Mouse (Mus musculus): ENCODE results near the gene Atoh8.

Atoh8 gene

DNA sequence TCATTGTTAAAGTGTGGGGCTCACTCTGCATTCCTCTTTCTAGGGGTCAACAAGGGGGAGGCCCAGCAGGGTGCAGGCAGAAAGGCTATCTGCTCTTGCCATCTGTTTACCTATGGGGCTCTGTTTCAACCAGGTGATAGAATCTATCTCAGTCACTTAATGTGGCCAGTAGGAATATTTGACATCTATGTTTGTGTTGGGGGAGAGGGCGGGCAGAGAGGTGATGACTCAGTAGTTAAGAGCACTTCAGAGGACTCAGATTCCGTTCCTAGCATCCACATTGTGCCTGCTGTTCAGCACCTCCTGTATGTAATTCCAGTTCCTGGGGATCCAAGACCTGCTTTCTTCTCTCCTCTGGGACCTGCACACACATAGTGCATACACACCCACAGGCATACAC lies 4.7 kb upstream of the Atoh8 start:
- peaks cover 33% of the 10 kb centered on the region for H3K4me1 ChIP-seq (replicated peaks; ENCODE audit: low read depth, low read length)
- TF ChIP-seq NANOG (IDR thresholded peaks at IDR 0.05; ENCODE audit: borderline replicate concordance, low read length) (no peak), POU5F1 (IDR thresholded peaks at IDR 0.05; ENCODE audit: borderline replicate concordance, low read length) (no peak), CTCF (conservative IDR thresholded peaks at IDR 0.05; ENCODE audit: low read length) (no peak)
- no peaks in the 10 kb centered on the region for H3K9me3 ChIP-seq (ENCODE audit: low read length)
- H3K4me3 ChIP-seq (replicated peaks; ENCODE audit: low read length), result no peak overlapping the region
- H3K27me3 ChIP-seq (ENCODE audit: insufficient read depth, low read length), result peaks cover 87% of the 10 kb centered on the region
- H3K36me3 ChIP-seq (ENCODE audit: insufficient read depth, low read length), result no peaks in the 10 kb centered on the region

GRCm38 (mm10) chr6:72237035-72237434 lies 1.7 kb upstream of the Atoh8 start:
- Histone ChIP-seq H3K27me3 (ENCODE audit: insufficient read depth, low read length) (peaks cover 93% of the 10 kb centered on the region), H3K9me3 (ENCODE audit: low read length) (no peaks in the 10 kb centered on the region), H3K4me3 (replicated peaks; ENCODE audit: low read length) (no peak overlapping the region), H3K36me3 (ENCODE audit: insufficient read depth, low read length) (no peaks in the 10 kb centered on the region), H3K4me1 (replicated peaks; ENCODE audit: low read depth, low read length) (peaks cover 33% of the 10 kb centered on the region)
- peak; percentile 83 for TF ChIP-seq CTCF (conservative IDR thresholded peaks at IDR 0.05; ENCODE audit: low read length)
- TF ChIP-seq POU5F1 (IDR thresholded peaks at IDR 0.05; ENCODE audit: borderline replicate concordance, low read length), result no peak
- TF ChIP-seq NANOG (IDR thresholded peaks at IDR 0.05; ENCODE audit: borderline replicate concordance, low read length), result no peak

DNA sequence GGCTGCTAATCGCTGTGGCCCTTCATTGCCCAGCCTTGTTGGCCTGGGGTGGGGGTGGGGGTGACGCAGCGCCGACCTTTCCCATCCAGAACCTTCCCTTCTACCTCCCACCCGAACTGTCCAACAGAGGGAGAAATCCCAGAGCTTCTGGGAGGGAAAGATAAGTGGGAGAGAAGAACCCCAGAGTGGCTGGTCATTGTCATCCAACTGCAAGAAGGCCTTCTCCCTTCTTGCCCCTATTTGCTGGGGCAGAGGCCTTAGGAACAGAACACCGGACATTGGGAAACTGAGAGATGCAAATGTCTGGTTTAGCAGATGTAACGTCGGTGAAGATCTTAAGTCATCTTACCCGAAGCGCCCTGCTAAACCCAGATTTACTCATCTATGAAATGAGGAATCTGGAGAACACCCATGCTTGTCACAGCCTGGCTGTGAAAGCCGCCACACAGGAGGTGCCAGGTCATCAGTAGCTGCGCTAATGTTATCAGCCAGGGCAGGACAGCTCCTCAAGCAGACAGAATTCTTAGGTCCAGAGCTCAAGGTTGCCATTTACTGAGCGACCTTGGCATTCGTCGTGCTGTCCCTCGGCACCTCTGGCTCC lies 530 bp upstream of the Atoh8 start:
- no peaks in the 10 kb centered on the region for H3K9me3 ChIP-seq (ENCODE audit: low read length)
- TF ChIP-seq CTCF (conservative IDR thresholded peaks at IDR 0.05; ENCODE audit: low read length) (no peak), POU5F1 (IDR thresholded peaks at IDR 0.05; ENCODE audit: borderline replicate concordance, low read length) (no peak), NANOG (IDR thresholded peaks at IDR 0.05; ENCODE audit: borderline replicate concordance, low read length) (no peak)
- peaks cover 94% of the 10 kb centered on the region for H3K27me3 ChIP-seq (ENCODE audit: insufficient read depth, low read length)
- H3K36me3 ChIP-seq (ENCODE audit: insufficient read depth, low read length), result no peaks in the 10 kb centered on the region
- H3K4me3 ChIP-seq (replicated peaks; ENCODE audit: low read length), result peak overlapping the region; percentile 79
- peaks cover 25% of the 10 kb centered on the region for H3K4me1 ChIP-seq (replicated peaks; ENCODE audit: low read depth, low read length)

GRCm38 (mm10) chr6:72234372-72235097 lies 842 bp downstream of the Atoh8 start:
- Histone ChIP-seq H3K4me1 (replicated peaks; ENCODE audit: low read depth, low read length) (peaks cover 25% of the 10 kb centered on the region), H3K36me3 (ENCODE audit: insufficient read depth, low read length) (no peaks in the 10 kb centered on the region), H3K4me3 (replicated peaks; ENCODE audit: low read length) (peak overlapping the region; percentile 79), H3K27me3 (ENCODE audit: insufficient read depth, low read length) (peaks cover 98% of the 10 kb centered on the region), H3K9me3 (ENCODE audit: low read length) (no peaks in the 10 kb centered on the region)
- TF ChIP-seq POU5F1 (IDR thresholded peaks at IDR 0.05; ENCODE audit: borderline replicate concordance, low read length) (no peak), CTCF (conservative IDR thresholded peaks at IDR 0.05; ENCODE audit: low read length) (no peak), NANOG (IDR thresholded peaks at IDR 0.05; ENCODE audit: borderline replicate concordance, low read length) (no peak)

- peaks cover 25% of the 10 kb centered on the region for H3K4me1 ChIP-seq (replicated peaks; ENCODE audit: low read depth, low read length)
- no peaks in the 10 kb centered on the region for H3K36me3 ChIP-seq (ENCODE audit: insufficient read depth, low read length)
- no peaks in the 10 kb centered on the region for H3K9me3 ChIP-seq (ENCODE audit: low read length)
- peak overlapping the region; percentile 79 for H3K4me3 ChIP-seq (replicated peaks; ENCODE audit: low read length)
- H3K27me3 ChIP-seq (ENCODE audit: insufficient read depth, low read length), result peaks cover 98% of the 10 kb centered on the region
- TF ChIP-seq CTCF (conservative IDR thresholded peaks at IDR 0.05; ENCODE audit: low read length) (no peak), NANOG (IDR thresholded peaks at IDR 0.05; ENCODE audit: borderline replicate concordance, low read length) (no peak), POU5F1 (IDR thresholded peaks at IDR 0.05; ENCODE audit: borderline replicate concordance, low read length) (no peak)
Observed at GRCm38 (mm10) chr6:72233950-72234349, 1.4 kb downstream of the Atoh8 start.

DNA sequence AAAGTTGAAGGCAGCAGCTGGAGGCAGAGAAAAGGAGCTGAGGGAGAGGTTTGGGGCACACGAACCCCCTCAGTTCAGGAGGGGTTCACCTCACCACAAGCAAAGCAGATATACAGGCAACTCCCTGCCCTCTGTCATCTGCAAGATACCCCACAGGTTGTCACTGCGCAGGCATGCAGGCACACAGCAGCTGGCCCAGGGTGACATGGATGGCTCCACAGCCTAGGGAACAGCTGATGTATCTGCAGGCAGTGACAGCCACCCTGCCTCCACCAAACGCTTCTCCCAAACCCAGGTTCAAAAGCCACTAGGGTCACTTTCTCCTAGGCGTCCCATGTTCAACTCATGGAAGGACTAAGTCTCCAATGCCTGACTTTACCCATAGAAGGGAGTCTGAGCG lies 2.5 kb downstream of the Atoh8 start:
- H3K4me1 ChIP-seq (replicated peaks; ENCODE audit: low read depth, low read length), result peaks cover 25% of the 10 kb centered on the region
- no peaks in the 10 kb centered on the region for H3K36me3 ChIP-seq (ENCODE audit: insufficient read depth, low read length)
- no peak overlapping the region; the same call in 1 of the 2 replicates for H3K4me3 ChIP-seq (replicated peaks; ENCODE audit: low read length)
- H3K27me3 ChIP-seq (ENCODE audit: insufficient read depth, low read length), result peaks cover 98% of the 10 kb centered on the region
- H3K9me3 ChIP-seq (ENCODE audit: low read length), result no peaks in the 10 kb centered on the region
- TF ChIP-seq CTCF (conservative IDR thresholded peaks at IDR 0.05; ENCODE audit: low read length) (no peak), POU5F1 (IDR thresholded peaks at IDR 0.05; ENCODE audit: borderline replicate concordance, low read length) (no peak), NANOG (IDR thresholded peaks at IDR 0.05; ENCODE audit: borderline replicate concordance, low read length) (no peak)

- Histone ChIP-seq H3K4me1 (replicated peaks; ENCODE audit: low read depth, low read length) (peaks cover 25% of the 10 kb centered on the region), H3K4me3 (replicated peaks; ENCODE audit: low read length) (no peak overlapping the region), H3K9me3 (ENCODE audit: low read length) (no peaks in the 10 kb centered on the region), H3K36me3 (ENCODE audit: insufficient read depth, low read length) (no peaks in the 10 kb centered on the region), H3K27me3 (ENCODE audit: insufficient read depth, low read length) (peaks cover 98% of the 10 kb centered on the region)
- TF ChIP-seq NANOG (IDR thresholded peaks at IDR 0.05; ENCODE audit: borderline replicate concordance, low read length), result no peak
- no peak for TF ChIP-seq CTCF (conservative IDR thresholded peaks at IDR 0.05; ENCODE audit: low read length)
- TF ChIP-seq POU5F1 (IDR thresholded peaks at IDR 0.05; ENCODE audit: borderline replicate concordance, low read length), result no peak
Observed at GRCm38 (mm10) chr6:72232411-72232810, 3.0 kb downstream of the Atoh8 start.

DNA sequence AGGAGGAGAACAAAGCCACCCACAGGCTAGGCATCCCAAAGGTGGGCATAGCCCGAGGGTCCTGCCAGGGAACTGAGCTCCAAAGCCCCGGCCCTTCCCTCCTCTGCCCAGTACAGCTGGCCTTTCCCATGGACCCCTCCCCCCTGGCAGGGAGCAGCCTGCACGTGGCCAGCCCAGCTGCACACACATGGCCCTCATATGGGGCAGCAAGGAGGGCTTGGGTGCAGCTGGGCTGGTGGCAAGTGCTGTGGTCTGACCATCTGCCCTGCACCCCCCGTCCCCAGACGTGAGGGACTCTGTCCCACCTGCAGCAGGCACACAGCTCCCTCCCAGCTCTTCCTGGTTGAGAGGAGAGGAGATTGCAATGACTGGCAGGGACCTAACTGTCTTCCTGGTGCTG lies 4.5 kb downstream of the Atoh8 start:
- H3K36me3 ChIP-seq (ENCODE audit: insufficient read depth, low read length), result no peaks in the 10 kb centered on the region

More for the DNA sequence above, 4.5 kb downstream of the Atoh8 start:
- no peaks in the 10 kb centered on the region for H3K9me3 ChIP-seq (ENCODE audit: low read length)
- peaks cover 93% of the 10 kb centered on the region for H3K27me3 ChIP-seq (ENCODE audit: insufficient read depth, low read length)
- TF ChIP-seq NANOG (IDR thresholded peaks at IDR 0.05; ENCODE audit: borderline replicate concordance, low read length) (no peak), POU5F1 (IDR thresholded peaks at IDR 0.05; ENCODE audit: borderline replicate concordance, low read length) (no peak), CTCF (conservative IDR thresholded peaks at IDR 0.05; ENCODE audit: low read length) (no peak)
- peaks cover 19% of the 10 kb centered on the region for H3K4me1 ChIP-seq (replicated peaks; ENCODE audit: low read depth, low read length)
- H3K4me3 ChIP-seq (replicated peaks; ENCODE audit: low read length), result no peak overlapping the region
